Mouse (Mus musculus) liver, embryonic 11.5 days (tissue): Measurements from ENCODE around the gene Gpc5. TPM values are rescaled to one million over a fixed set of nuclear protein-coding genes. Genes with fewer than 3 reads are reported as not detected.

Experiments used
- ATAC-seq: fragments of 200-750 bp; cut with Nextera tagmentation; replicated peaks from 2 replicates; pipeline ENCODE4 v1.8.0; 2017; ENCODE audit warnings: moderate number of reproducible peaks, mild to moderate bottlenecking, moderate TSS enrichment, moderate library complexity; ENCODE audit not compliant: low FRiP score
- DNase-seq: peaks from one replicate; pipeline ENCODE4 v3.0.0-alpha.2; 2017; ENCODE audit warnings: low spot score
- H3K27ac ChIP-seq: fragments of 300-500 bp; sonication (generic); 2 replicates; pipeline ENCODE4 v1.5.1; 2014; ENCODE audit warnings: mild to moderate bottlenecking, low read depth, low read length, control low read depth
- H3K27me3 ChIP-seq: fragments of 300-500 bp; sonication (generic); replicated peaks from 2 replicates; pipeline ENCODE4 v1.6.1; 2014; ENCODE audit warnings: low read length, mixed read lengths; ENCODE audit not compliant: control insufficient read depth, insufficient read depth
- H3K36me3 ChIP-seq: fragments of 300-500 bp; sonication (generic); 2 replicates; pipeline ENCODE4 v1.6.1; 2014; ENCODE audit warnings: mild to moderate bottlenecking, low read length, moderate library complexity, mixed read lengths; ENCODE audit not compliant: control insufficient read depth, insufficient read depth
- H3K4me1 ChIP-seq: fragments of 300-500 bp; sonication (generic); replicated peaks from 2 replicates; pipeline ENCODE4 v1.6.1; 2014; ENCODE audit warnings: low read length, mixed read lengths; ENCODE audit not compliant: control insufficient read depth, insufficient read depth
- H3K4me2 ChIP-seq: fragments of 300-500 bp; sonication (generic); 2 replicates; pipeline ENCODE4 v1.6.1; 2014; ENCODE audit warnings: mild to moderate bottlenecking, control low read depth, moderate library complexity
- H3K4me3 ChIP-seq: fragments of 300-500 bp; sonication (generic); 2 replicates; pipeline ENCODE4 v1.5.1; 2014; ENCODE audit warnings: low read depth, low read length, control low read depth
- H3K9ac ChIP-seq: fragments of 300-500 bp; sonication (generic); 2 replicates; pipeline ENCODE4 v1.6.1; 2014; ENCODE audit warnings: low read depth, low read length, control low read depth
- H3K9me3 ChIP-seq: fragments of 300-500 bp; sonication (generic); 2 replicates; pipeline ENCODE4 v1.6.1; 2016; ENCODE audit warnings: low read length, inconsistent platforms, mixed read lengths; ENCODE audit not compliant: control insufficient read depth
- WGBS: fragments of 180-500 bp; shearing (Covaris S2); extraction: QIAGEN DNeasy Blood & Tissue Kit; methylation state at CpG from one replicate; pipeline ENCODE4 v1.1.7; 2014; 5-methylcytosine and 5-hydroxymethylcytosine counted together
- polyA plus RNA-seq: library from polyadenylated mRNA; unstranded; fragments of >200 nt; fragmentation: Nextera tagmentation; extraction: Ambion mirVana; gene quantifications from 2 replicates; pipeline ENCODE4 v1.2.1, GENCODE M21; 2014

Gene Gpc5
- polyA plus RNA-seq, 1 experiment from 2014 or later, result 0.12 TPM

- DNase-seq, result no peak
- H3K9me3 ChIP-seq, result no peaks in the 10 kb centered on the region
- no peak overlapping the region for H3K27ac ChIP-seq
- 84% methylated on average over 2 of the region's 2 CpGs for WGBS
- H3K9ac ChIP-seq, result no peak overlapping the region
- H3K4me3 ChIP-seq, result no peak overlapping the region
- ATAC-seq, result no peak
- no peaks in the 10 kb centered on the region for H3K4me1 ChIP-seq
- H3K36me3 ChIP-seq, result no peaks in the 10 kb centered on the region
- H3K27me3 ChIP-seq, result no peaks in the 10 kb centered on the region
- H3K4me2 ChIP-seq, result no peak overlapping the region
Observed at GRCm38 (mm10) chr14:115253685-115254084, 161.7 kb downstream of the Gpc5 start.

- no peaks in the 10 kb centered on the region for H3K4me1 ChIP-seq
- no peak overlapping the region for H3K9ac ChIP-seq
- no peaks in the 10 kb centered on the region for H3K36me3 ChIP-seq
- H3K27ac ChIP-seq, result no peak overlapping the region
- DNase-seq (no peak), ATAC-seq (no peak)
- no peaks in the 10 kb centered on the region for H3K27me3 ChIP-seq
- no peaks in the 10 kb centered on the region for H3K9me3 ChIP-seq
- 76% methylated on average over 6 of the region's 6 CpGs for WGBS
- no peak overlapping the region for H3K4me2 ChIP-seq
- no peak overlapping the region for H3K4me3 ChIP-seq
Observed at GRCm38 (mm10) chr14:115269703-115270402, 177.8 kb downstream of the Gpc5 start.

GRCm38 (mm10) chr14:115270445-115270844 is 178.4 kb downstream of the Gpc5 start:
- no peak overlapping the region for H3K4me2 ChIP-seq
- no peak for DNase-seq
- H3K4me1 ChIP-seq, result no peaks in the 10 kb centered on the region
- H3K27me3 ChIP-seq, result no peaks in the 10 kb centered on the region
- no peak for ATAC-seq
- WGBS, result 86% methylated on average over 6 of the region's 6 CpGs
- no peak overlapping the region for H3K4me3 ChIP-seq
- H3K27ac ChIP-seq, result no peak overlapping the region
- H3K9me3 ChIP-seq, result no peaks in the 10 kb centered on the region
- no peaks in the 10 kb centered on the region for H3K36me3 ChIP-seq
- no peak overlapping the region for H3K9ac ChIP-seq

GRCm38 (mm10) chr14:115282782-115283181 is 190.8 kb downstream of the Gpc5 start:
- Histone ChIP-seq H3K9ac (no peak overlapping the region), H3K27me3 (no peaks in the 10 kb centered on the region), H3K4me2 (no peak overlapping the region), H3K36me3 (no peaks in the 10 kb centered on the region), H3K27ac (no peak overlapping the region), H3K4me1 (no peaks in the 10 kb centered on the region), H3K4me3 (no peak overlapping the region), H3K9me3 (no peaks in the 10 kb centered on the region)
- ATAC-seq, result no peak
- no peak for DNase-seq

GRCm38 (mm10) chr14:115324247-115324646 is 232.2 kb downstream of the Gpc5 start:
- DNase-seq (no peak), ATAC-seq (no peak)
- Histone ChIP-seq H3K9me3 (no peaks in the 10 kb centered on the region), H3K9ac (no peak overlapping the region), H3K27me3 (no peaks in the 10 kb centered on the region), H3K4me1 (no peaks in the 10 kb centered on the region), H3K27ac (no peak overlapping the region), H3K36me3 (no peaks in the 10 kb centered on the region), H3K4me2 (no peak overlapping the region), H3K4me3 (no peak overlapping the region)
- 53% methylated on average over 2 of the region's 2 CpGs for WGBS

- Histone ChIP-seq H3K27ac (no peak overlapping the region), H3K27me3 (no peaks in the 10 kb centered on the region), H3K4me2 (no peak overlapping the region), H3K9me3 (no peaks in the 10 kb centered on the region), H3K36me3 (no peaks in the 10 kb centered on the region), H3K9ac (no peak overlapping the region), H3K4me3 (no peak overlapping the region), H3K4me1 (no peaks in the 10 kb centered on the region)
- WGBS, result 67% methylated on average over 5 of the region's 5 CpGs
- no peak for ATAC-seq
- DNase-seq, result no peak
Observed at GRCm38 (mm10) chr14:115326426-115326825, 234.4 kb downstream of the Gpc5 start.

- WGBS, result 64% methylated on average over 3 of the region's 3 CpGs
- Histone ChIP-seq H3K4me3 (no peak overlapping the region), H3K4me2 (no peak overlapping the region), H3K27ac (no peak overlapping the region), H3K36me3 (no peaks in the 10 kb centered on the region), H3K4me1 (no peaks in the 10 kb centered on the region), H3K9ac (no peak overlapping the region), H3K9me3 (no peaks in the 10 kb centered on the region), H3K27me3 (no peaks in the 10 kb centered on the region)
- DNase-seq (no peak), ATAC-seq (no peak)
Observed at GRCm38 (mm10) chr14:115339084-115339483, 247.1 kb downstream of the Gpc5 start.

- WGBS, result 79% methylated on average over 2 of the region's 2 CpGs
- H3K36me3 ChIP-seq, result no peaks in the 10 kb centered on the region
Observed at GRCm38 (mm10) chr14:115342597-115342996, 250.6 kb downstream of the Gpc5 start.

GRCm38 (mm10) chr14:115349448-115349847 is 257.4 kb downstream of the Gpc5 start:
- H3K4me3 ChIP-seq, result no peak overlapping the region
- H3K9me3 ChIP-seq, result no peaks in the 10 kb centered on the region
- no peaks in the 10 kb centered on the region for H3K27me3 ChIP-seq
- H3K36me3 ChIP-seq, result no peaks in the 10 kb centered on the region
- no peak for ATAC-seq
- DNase-seq, result no peak
- H3K9ac ChIP-seq, result no peak overlapping the region
- H3K4me2 ChIP-seq, result no peak overlapping the region
- H3K4me1 ChIP-seq, result no peaks in the 10 kb centered on the region
- H3K27ac ChIP-seq, result no peak overlapping the region
- WGBS, result 88% methylated on average over 3 of the region's 3 CpGs

More at GRCm38 (mm10) chr14:115342597-115342996, 250.6 kb downstream of the Gpc5 start:
- Histone ChIP-seq H3K4me1 (no peaks in the 10 kb centered on the region), H3K9me3 (no peaks in the 10 kb centered on the region), H3K27ac (no peak overlapping the region), H3K4me3 (no peak overlapping the region), H3K4me2 (no peak overlapping the region), H3K9ac (no peak overlapping the region), H3K27me3 (no peaks in the 10 kb centered on the region)
- DNase-seq (no peak), ATAC-seq (no peak)
